23 mouse cellular contexts compared by ENCODE assay signal in genomic region chr5:36685170-36685569, GRCm38 (mm10). TPM values are rescaled to one million over a fixed set of nuclear protein-coding genes. Genes with fewer than 3 reads are reported as not detected.
A peak's percentile ranks its signal among the peaks of the same experiment; 100 is the strongest.
DNase-seq lines count a peak whose midpoint lies in the region; ATAC-seq and TF ChIP-seq lines count a peak whose summit lies in the region.
"Had no signal": no experiment of that assay in that cellular context is flagged by ENCODE, and none has a peak within 500 bp of the region (broad histone marks: within the 10 kb centered on the region; RNA-seq: fewer than 3 reads in every experiment).

No protein-coding gene starts in this region.

- no peak for ATAC-seq in liver, embryonic 11.5 days (replicated peaks; ENCODE audit: low FRiP score)
- peak; percentile 83 for ATAC-seq in liver, embryonic 13.5 days (ENCODE audit: low read depth)
- peak; percentile 90 for ATAC-seq in stomach, postnatal 0 days (ENCODE audit: low FRiP score, low TSS enrichment)
- no peak for ATAC-seq in monocyte, adult 5-6 weeks (replicated peaks; ENCODE audit: insufficient number of reproducible peaks, low FRiP score, low TSS enrichment, poor library complexity, severe bottlenecking)
- ATAC-seq: hindbrain, postnatal 0 days; intestine, postnatal 0 days; midbrain, embryonic 13.5 days had no signal

- no peak for TF ChIP-seq CTCF in stomach, postnatal 0 days (IDR thresholded peaks at IDR 0.05; ENCODE audit: low read depth)

- H3K27me3 ChIP-seq in liver, embryonic 11.5 days (replicated peaks; ENCODE audit: control insufficient read depth, insufficient read depth, low read length) = no peaks in the 10 kb centered on the region
- H3K27me3 ChIP-seq in liver, embryonic 13.5 days = no peaks in the 10 kb centered on the region
- H3K27me3 ChIP-seq in stomach, postnatal 0 days (ENCODE audit: control insufficient read depth, insufficient read depth, low read length) = no peaks in the 10 kb centered on the region
- H3K27me3 ChIP-seq: CH12.LX; kidney, embryonic 15.5 days; limb, embryonic 13.5 days; midbrain, embryonic 13.5 days; neural tube, embryonic 13.5 days had no signal

- H3K4me3 ChIP-seq in liver, embryonic 11.5 days (ENCODE audit: low read depth, low read length) = no peak overlapping the region
- no peak overlapping the region for H3K4me3 ChIP-seq in liver, embryonic 13.5 days (replicated peaks)
- H3K4me3 ChIP-seq in stomach, postnatal 0 days (ENCODE audit: low read depth, low read length) = no peak overlapping the region
- H3K4me3 ChIP-seq: forebrain, embryonic 10.5 days; gastrocnemius, adult 2 months; kidney, embryonic 15.5 days; limb, embryonic 13.5 days; midbrain, embryonic 13.5 days; neural tube, embryonic 13.5 days had no signal

- no peak overlapping the region for H3K27ac ChIP-seq in liver, embryonic 11.5 days (ENCODE audit: low read depth, low read length)
- peak overlapping the region; percentile 75 for H3K27ac ChIP-seq in liver, embryonic 13.5 days
- peak overlapping the region; percentile 49; the same call in 1 of the 2 replicates for H3K27ac ChIP-seq in stomach, postnatal 0 days (replicated peaks)
- H3K27ac ChIP-seq: forebrain, embryonic 10.5 days; gastrocnemius, adult 2 months; hindbrain, postnatal 0 days; kidney, embryonic 15.5 days; limb, embryonic 13.5 days; midbrain, embryonic 13.5 days; neural tube, embryonic 13.5 days had no signal

- peak; percentile 53 for TF ChIP-seq EP300 in stomach, postnatal 0 days (optimal IDR thresholded peaks at IDR 0.05)

- no peak overlapping the region for H3K9ac ChIP-seq in liver, embryonic 11.5 days (ENCODE audit: low read depth, low read length)
- no peak overlapping the region for H3K9ac ChIP-seq in liver, embryonic 13.5 days
- no peak overlapping the region for H3K9ac ChIP-seq in stomach, postnatal 0 days (ENCODE audit: low read length)
- H3K9ac ChIP-seq: kidney, embryonic 15.5 days; limb, embryonic 13.5 days; midbrain, embryonic 13.5 days; neural tube, embryonic 13.5 days had no signal

- 83% methylated on average over 4 of the region's 4 CpGs for WGBS in liver, embryonic 11.5 days
- 65% methylated on average over 4 of the region's 4 CpGs for WGBS in liver, embryonic 13.5 days (ENCODE audit: insufficient replicate concordance)
- WGBS in stomach, postnatal 0 days = 45% methylated on average over 4 of the region's 4 CpGs

- H3K4me2 ChIP-seq in liver, embryonic 11.5 days = no peak overlapping the region
- H3K4me2 ChIP-seq in liver, embryonic 13.5 days = no peak overlapping the region; the same call in 1 of the 2 replicates
- H3K4me2 ChIP-seq in stomach, postnatal 0 days (replicated peaks; ENCODE audit: low read depth) = no peak overlapping the region
- H3K4me2 ChIP-seq: kidney, embryonic 15.5 days; limb, embryonic 13.5 days; midbrain, embryonic 13.5 days; neural tube, embryonic 13.5 days had no signal

- H3K36me3 ChIP-seq in liver, embryonic 11.5 days (ENCODE audit: control insufficient read depth, insufficient read depth, low read length) = peaks cover 4% of the 10 kb centered on the region; the same call in 1 of the 2 replicates
- peaks cover 20% of the 10 kb centered on the region for H3K36me3 ChIP-seq in liver, embryonic 13.5 days
- no peaks in the 10 kb centered on the region for H3K36me3 ChIP-seq in stomach, postnatal 0 days (ENCODE audit: control insufficient read depth, insufficient read depth, low read length)

- H3K4me1 ChIP-seq in liver, embryonic 11.5 days (replicated peaks; ENCODE audit: control insufficient read depth, insufficient read depth, low read length) = no peaks in the 10 kb centered on the region; the same call in 1 of the 2 replicates
- H3K4me1 ChIP-seq in liver, embryonic 13.5 days (replicated peaks) = peaks cover 83% of the 10 kb centered on the region
- H3K4me1 ChIP-seq in stomach, postnatal 0 days (replicated peaks; ENCODE audit: control insufficient read depth, insufficient read depth) = no peaks in the 10 kb centered on the region
- H3K4me1 ChIP-seq: forebrain, embryonic 10.5 days had no signal

- DNase-seq in liver = peak; percentile 77
- DNase-seq in liver, embryonic 11.5 days (ENCODE audit: low spot score) = no peak
- DNase-seq in R1 (ENCODE audit: low read depth, low spot score) = peak; percentile 8
- DNase-seq in liver, embryonic 13.5 days = no peak
- DNase-seq in stomach, postnatal 0 days (ENCODE audit: low spot score) = peak; percentile 82
- no peak for DNase-seq in spleen, postnatal 36 days (ENCODE audit: low spot score in 2 of 2)
- DNase-seq: adrenal gland, adult 2 months; cerebellum, postnatal 10 days; embryo, embryonic 11 days; gastrocnemius, adult 2 months; heart, postnatal 4 days; lung, postnatal 10 days; right cerebral cortex, postnatal 14 days; spleen, adult 18-20 months had no signal

- no peaks in the 10 kb centered on the region for H3K9me3 ChIP-seq in liver, embryonic 11.5 days (ENCODE audit: control insufficient read depth, low read length)
- H3K9me3 ChIP-seq in liver, embryonic 13.5 days (replicated peaks) = 0 out of 2 replicates have a peak, but pooled peaks cover 3% of the 10 kb centered on the region
- no peaks in the 10 kb centered on the region for H3K9me3 ChIP-seq in stomach, postnatal 0 days (ENCODE audit: control insufficient read depth, low read length)
- H3K9me3 ChIP-seq: limb, embryonic 13.5 days; neural tube, embryonic 13.5 days had no signal

RNA-seq across cellular contexts. Expression of gene D5Ertd579e, which starts 10.7 kb away (rescaled TPM):
- 19.3 TPM in 2 replicates for polyA plus RNA-seq in liver, embryonic 11.5 days (2014; fragmentation: Nextera tagmentation; extraction: Ambion mirVana)
- 21.9 and 25.3 TPM in 2 replicates for polyA plus RNA-seq in liver, embryonic 13.5 days (2015; fragmentation: Nextera tagmentation; extraction: Ambion mirVana)
- 21.5 and 22.7 TPM in 2 replicates for polyA plus RNA-seq in stomach, postnatal 0 days (2015; fragmentation: Nextera tagmentation; extraction: Ambion mirVana)
- 47.6 to 61.5 TPM (median 57.5 TPM) in 3 replicates for total RNA-seq in monocyte, adult 5-6 weeks (2017)

Comparison
In these comparisons a context has a peak if more than half of its experiments do, and no peak if none do; other contexts are left out.
1. DNase-seq: peak in liver (single experiment), R1 (single experiment) and stomach, postnatal 0 days (single experiment); none in liver, embryonic 11.5 days (single experiment), liver, embryonic 13.5 days (single experiment) and spleen, postnatal 36 days (0 of 2).
2. ATAC-seq: peak in liver, embryonic 13.5 days (single experiment) and stomach, postnatal 0 days (single experiment); none in liver, embryonic 11.5 days (single experiment) and monocyte, adult 5-6 weeks (single experiment).